Mouse (Mus musculus): ENCODE data around the gene Tmem232. TPM values are rescaled to one million over a fixed set of nuclear protein-coding genes. Genes with fewer than 3 reads are reported as not detected.

Tmem232 gene
- not detected for total RNA-seq (2023)

DNA sequence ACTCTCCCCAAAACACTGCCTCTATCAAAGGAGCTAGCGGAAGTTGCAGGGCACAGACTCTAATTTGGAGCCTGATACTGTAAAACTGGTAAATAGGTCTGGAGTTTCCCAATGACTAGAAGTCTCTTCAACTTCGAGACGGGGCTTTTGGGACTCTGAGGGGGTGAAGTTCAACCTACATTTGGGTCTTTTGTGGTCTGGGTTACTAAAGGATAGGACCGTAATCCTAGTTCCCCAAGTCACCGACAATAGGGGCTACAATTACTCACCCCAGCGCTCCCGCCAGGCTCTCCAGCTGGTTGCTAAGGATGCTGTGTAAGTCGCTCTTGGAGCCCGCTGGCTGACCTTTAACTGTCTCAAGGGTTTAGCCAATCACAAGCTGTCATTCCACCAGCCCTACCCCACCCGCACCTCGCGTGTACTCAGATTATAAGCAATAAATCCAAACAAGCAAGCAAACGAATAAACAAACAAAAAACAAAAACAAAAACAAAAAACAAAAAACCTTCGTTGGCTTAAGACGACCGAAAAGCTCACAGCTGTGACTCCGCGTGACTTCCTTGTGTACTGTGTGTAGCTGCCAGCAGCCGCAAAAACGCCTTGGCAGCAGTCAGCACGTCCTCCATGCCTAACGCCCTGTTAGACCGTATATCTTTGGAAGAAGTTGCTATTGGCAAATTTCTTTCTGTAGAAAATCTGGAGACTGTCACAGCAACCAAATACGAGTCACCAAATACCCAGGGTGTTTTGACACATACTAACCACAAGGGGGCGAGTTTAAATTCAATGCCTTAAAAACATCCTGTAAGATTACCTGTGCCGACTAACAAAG is at the start of gene Tmem232:
Tmem232 (minus strand) TSS at position 342 of the 832 bp plus-strand sequence.

Other genes with a start within 250 kb of the Tmem232 start
- gene Vapa, start 72.8 kb upstream of the Tmem232 start, total RNA-seq (2023), result 10 to 100 TPM; 78.2 to 86.0 TPM
- gene Txndc2, start 101.4 kb upstream of the Tmem232 start, total RNA-seq (2023), result 1 to 10 TPM in 1 of 2 experiments, under 1 TPM in 1; 0.86 to 1.1 TPM
- gene Rab31, start 232.0 kb upstream of the Tmem232 start, total RNA-seq (2023), result 100 to 1,000 TPM in 1 of 2 experiments, 10 to 100 TPM in 1; 98.3 to 105 TPM
- gene Ppp4r1, start 241.8 kb upstream of the Tmem232 start, total RNA-seq (2023), result 100 to 1,000 TPM; 112 to 115 TPM

All from monocyte, adult 59 days (primary cell).